Mouse (Mus musculus) olfactory bulb, adult 2 months (tissue): Measurements from ENCODE around the gene AU041133.

ENCODE experiments used
- CTCF ChIP-seq: fragments of 200-500 bp; IDR thresholded peaks from 2 replicates; pipeline ENCODE4 v1.5.1; 2012; ENCODE audit warnings: low read depth, mild to moderate bottlenecking, low read length, moderate library complexity; ENCODE audit not compliant: insufficient read depth
- POLR2A ChIP-seq: fragments of 200-500 bp; IDR thresholded peaks from 2 replicates; pipeline ENCODE4 v1.6.1; 2012; ENCODE audit warnings: mild to moderate bottlenecking, low read depth, low read length, moderate library complexity; ENCODE audit not compliant: insufficient read depth

GRCm38 (mm10) chr10:82167777-82168176 lies 40.0 kb downstream of the AU041133 start:
- TF ChIP-seq CTCF = no peak
- TF ChIP-seq POLR2A = no peak
